Mouse (Mus musculus) liver, adult (tissue): ENCODE measurements around the gene Rnf216.
A peak's percentile ranks its signal among the peaks of the same experiment; 100 is the strongest.

ENCODE experiments used
- GATA4 ChIP-seq: IDR thresholded peaks from 2 replicates; pipeline ENCODE4 v1.6.1; 2014; ENCODE audit warnings: mild to moderate bottlenecking, low read length; ENCODE audit not compliant: insufficient replicate concordance

Gene Rnf216

DNA sequence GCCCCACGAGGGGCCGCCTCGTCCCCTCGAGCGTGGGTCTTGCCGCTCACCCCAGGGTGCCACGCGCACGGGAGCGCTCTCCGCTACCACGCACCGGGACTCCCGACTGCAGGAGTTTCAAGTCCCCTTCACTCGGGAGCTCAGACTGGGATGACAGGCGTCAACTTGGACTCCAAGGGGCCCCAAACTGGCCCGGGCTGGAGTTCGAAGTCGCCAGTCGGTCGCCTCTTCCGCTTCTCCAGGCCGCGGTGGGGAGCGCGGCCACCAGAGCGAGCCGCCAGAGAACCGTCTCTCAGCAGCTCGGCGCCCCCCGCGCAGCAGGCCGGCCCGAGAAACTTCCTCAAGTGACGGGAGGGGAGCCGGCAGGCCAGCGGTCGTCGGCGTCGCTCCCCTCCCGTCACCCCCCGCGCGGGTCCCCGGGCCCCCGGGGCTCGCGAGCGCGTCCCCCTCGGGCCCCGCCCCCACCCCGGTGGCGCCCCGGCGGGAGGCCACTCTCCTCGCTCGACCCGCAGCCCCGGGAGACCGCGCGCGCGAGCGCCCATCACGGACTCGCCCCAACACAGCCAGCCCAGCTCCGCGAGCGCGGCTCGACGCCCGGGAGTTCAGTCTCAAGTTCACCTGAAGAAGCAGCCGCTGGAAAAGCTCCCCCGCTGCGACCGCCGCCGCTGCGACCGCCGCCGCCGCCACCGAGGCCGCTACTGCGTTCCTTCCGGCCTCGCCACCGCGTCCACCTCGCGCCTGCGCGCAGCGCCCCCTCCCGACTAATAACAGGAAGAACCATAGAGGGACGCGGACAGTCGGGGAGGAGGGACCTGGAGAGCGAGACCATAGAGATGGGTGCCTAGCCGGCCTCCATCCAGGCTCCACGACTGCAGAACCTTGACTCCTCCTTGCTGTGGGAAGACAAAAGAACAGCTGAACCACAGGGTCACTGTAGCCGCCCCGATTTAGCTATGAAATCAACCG lies at the start of gene Rnf216:
Rnf216 (minus strand) TSS at position 714 of the 966 bp plus-strand sequence.
- TF ChIP-seq GATA4 = peak; percentile 40; the same call in 1 of the 2 replicates

GRCm38 (mm10) chr5:143155534-143155933 lies 42.7 kb upstream of the Rnf216 start:
- no peak for TF ChIP-seq GATA4

GRCm38 (mm10) chr5:143153756-143154155 lies 41.0 kb upstream of the Rnf216 start:
- TF ChIP-seq GATA4 = no peak

DNA sequence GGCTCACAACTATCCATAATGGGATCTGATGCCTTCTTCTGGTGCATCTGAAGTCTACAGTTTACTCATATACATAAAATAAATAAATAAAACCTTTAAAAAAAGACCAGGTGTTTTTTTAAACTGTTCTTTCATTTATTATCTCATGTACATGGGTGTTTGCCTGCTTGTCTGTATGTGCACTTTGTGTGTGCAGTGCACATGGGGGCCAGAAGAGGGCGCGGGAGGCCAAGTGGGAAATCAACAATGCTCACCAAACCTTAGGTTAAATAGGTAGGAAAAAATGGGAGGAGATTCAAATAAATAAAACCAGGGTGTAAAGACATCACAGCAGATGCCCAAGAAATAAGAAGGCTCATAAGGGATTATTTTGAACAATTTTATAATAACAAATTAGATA lies 37.2 kb upstream of the Rnf216 start:
- no peak for TF ChIP-seq GATA4

DNA sequence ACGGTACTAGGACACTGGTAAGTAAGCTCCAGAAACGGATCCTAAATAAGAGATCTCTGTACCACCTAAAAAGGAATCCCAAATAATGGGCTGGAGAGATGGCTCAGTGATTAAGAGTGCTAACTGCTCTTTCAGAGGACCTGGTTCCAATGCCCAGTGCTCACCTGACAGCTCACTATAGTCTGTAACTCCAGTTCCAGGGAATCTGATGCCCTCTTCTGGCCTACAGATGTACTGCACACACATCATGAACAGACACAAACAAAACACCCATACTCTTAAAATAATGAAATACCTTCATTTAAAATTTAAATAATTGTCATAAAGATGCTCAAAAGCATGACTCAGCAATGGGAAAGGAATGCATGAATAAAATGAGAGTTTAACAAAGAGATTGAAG lies 36.7 kb upstream of the Rnf216 start:
- TF ChIP-seq GATA4 = no peak

- no peak for TF ChIP-seq GATA4
Measured at GRCm38 (mm10) chr5:143148661-143149060, 35.9 kb upstream of the Rnf216 start.

DNA sequence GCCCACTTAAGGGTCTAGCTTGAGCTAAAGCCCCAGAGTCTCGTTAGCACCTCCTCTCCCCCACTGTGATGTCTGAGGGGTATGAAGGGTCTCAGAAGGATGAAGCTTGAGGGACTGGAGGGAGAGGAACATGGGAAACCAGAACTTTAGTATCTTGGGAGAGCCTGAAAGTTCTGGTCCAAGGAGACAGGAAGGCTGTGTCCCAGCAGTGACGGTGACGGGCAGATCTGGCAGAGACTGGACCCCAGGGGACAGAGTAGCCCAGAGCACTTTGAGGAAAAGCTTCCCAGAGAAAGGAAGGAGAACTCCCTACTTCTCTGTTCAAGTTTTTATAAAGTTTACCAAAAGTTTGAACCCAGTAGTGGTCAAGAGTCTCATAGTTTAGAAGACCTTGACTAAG lies 34.7 kb upstream of the Rnf216 start, which contains the start of gene Olfr718-ps1:
Olfr718-ps1 (minus strand) TSS at position 101 of the 400 bp plus-strand sequence.
- TF ChIP-seq GATA4 = no peak

- no peak for TF ChIP-seq GATA4
Measured at GRCm38 (mm10) chr5:143137580-143137979, 24.8 kb upstream of the Rnf216 start.

DNA sequence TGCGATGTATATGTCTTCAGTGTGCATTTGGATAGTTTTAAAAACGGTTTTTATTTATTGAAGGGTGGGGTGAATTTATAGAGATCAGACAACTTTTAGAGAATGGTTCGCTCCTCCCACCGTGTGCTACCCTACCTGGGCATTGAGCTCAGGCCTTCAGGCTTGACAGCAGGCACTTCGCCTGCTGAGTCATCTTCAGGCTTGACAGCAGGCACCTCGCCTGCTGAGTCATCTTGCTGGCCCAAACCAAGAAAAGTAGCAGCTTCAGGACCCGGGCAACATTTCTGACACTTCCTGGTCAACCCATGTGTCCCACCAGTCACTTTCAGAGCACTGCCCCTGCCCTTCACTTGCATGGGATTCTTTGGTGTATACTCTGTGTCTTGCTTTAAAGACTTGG lies 22.2 kb upstream of the Rnf216 start:
- TF ChIP-seq GATA4 = no peak

GRCm38 (mm10) chr5:143132935-143133514 lies 20.2 kb upstream of the Rnf216 start:
- TF ChIP-seq GATA4 = no peak

- TF ChIP-seq GATA4 = no peak
Measured at GRCm38 (mm10) chr5:143130342-143130741, 17.5 kb upstream of the Rnf216 start.

GRCm38 (mm10) chr5:143129101-143129500 lies 16.3 kb upstream of the Rnf216 start:
- no peak for TF ChIP-seq GATA4

GRCm38 (mm10) chr5:143127837-143128236 lies 15.0 kb upstream of the Rnf216 start:
- no peak for TF ChIP-seq GATA4

DNA sequence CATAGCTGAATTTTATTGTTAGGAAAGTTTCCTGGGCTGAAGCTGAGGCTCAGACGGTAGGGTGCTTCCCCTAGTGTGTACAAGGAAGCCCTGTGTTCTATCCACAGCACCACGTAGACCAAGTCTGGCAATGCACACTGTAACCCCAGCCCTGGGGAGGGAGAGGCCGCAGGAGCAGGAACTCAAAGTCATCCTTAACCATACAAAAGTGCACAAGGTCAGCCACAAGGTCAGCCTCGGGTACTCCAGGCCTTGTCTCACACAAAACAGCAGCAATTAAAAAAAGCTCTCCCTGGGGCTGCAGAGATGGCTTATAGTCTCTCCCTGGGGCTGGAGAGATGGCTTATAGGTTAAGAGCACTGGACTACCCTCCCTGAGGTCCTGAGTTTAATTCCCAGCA lies 14.1 kb upstream of the Rnf216 start:
- no peak for TF ChIP-seq GATA4

GRCm38 (mm10) chr5:143126089-143126488 lies 13.3 kb upstream of the Rnf216 start:
- no peak for TF ChIP-seq GATA4

DNA sequence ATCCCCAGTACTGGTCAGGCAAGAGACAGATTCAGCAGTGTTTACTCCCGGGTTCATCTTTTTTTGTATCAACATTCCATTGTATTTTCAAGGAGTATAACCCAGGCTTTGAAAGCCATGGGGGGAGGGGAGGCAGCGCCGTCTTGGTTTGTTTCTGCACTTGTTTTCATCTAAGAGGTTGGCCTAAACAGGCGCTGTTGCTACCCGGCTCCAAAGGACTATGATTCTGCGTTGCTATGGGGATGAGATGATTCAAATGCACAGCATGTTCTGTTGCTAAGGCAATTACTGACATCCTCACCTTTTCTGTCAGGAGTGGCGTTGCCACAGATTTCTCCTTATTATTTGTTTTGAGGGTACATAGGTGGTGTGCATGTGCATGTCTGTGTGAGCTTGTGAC lies 12.8 kb upstream of the Rnf216 start:
- TF ChIP-seq GATA4 = no peak
